In genomic region chr4:57927464-57928205, GRCm38 (mm10) we compare ENCODE assay signal across 8 mouse cellular contexts. TPM values are rescaled to one million over a fixed set of nuclear protein-coding genes. Genes with fewer than 3 reads are reported as not detected.
DNase-seq lines count a peak whose midpoint lies in the region; ATAC-seq lines count a peak whose summit lies in the region.

No protein-coding gene starts in this region.

- peak; percentile 80 for DNase-seq in embryo, embryonic 10 days (ENCODE audit: low spot score)
- DNase-seq in embryo, embryonic 9.5 days (ENCODE audit: extremely low spot score): no peak
- peak; percentile 36 for DNase-seq in 3134 (ENCODE audit: extremely low read depth, insufficient read length, low spot score)
- peak; percentile 13 for DNase-seq in c-Kit-negative CD71-positive TER-119-positive erythroid progenitor cells, embryonic 14.5 days (ENCODE audit: low read depth, low spot score)
- DNase-seq in mesoderm, embryonic 11.5 days (ENCODE audit: low read depth, low spot score): peak; percentile 63
- no peak for DNase-seq in adrenal gland, postnatal 25 days
- DNase-seq in ovary, postnatal 36 days (ENCODE audit: low spot score): no peak

- ATAC-seq in inflammation-experienced regulatory T-cells, adult 6 months: peak; percentile 89

RNA-seq across cellular contexts. Expression of gene D630039A03Rik, which starts 11.5 kb away (rescaled TPM):
- polyA plus RNA-seq in inflammation-experienced regulatory T-cells, adult 6 months (2017; shearing (Covaris generic)): 10 to 100 TPM in 2 of 3 experiments, 1 to 10 TPM in 1; 8.9 to 18.3 (median 18.2) TPM
- total RNA-seq in adrenal gland, postnatal 25 days (2021): 9.2 and 10.0 TPM in 2 replicates

RNA-seq across cellular contexts. Expression of gene Txn1, which starts 28.6 kb away (rescaled TPM):
- 100 to 1,000 TPM; 126 to 295 (median 141) TPM for polyA plus RNA-seq in inflammation-experienced regulatory T-cells, adult 6 months (2017; shearing (Covaris generic))
- 279 and 314 TPM in 2 replicates for total RNA-seq in adrenal gland, postnatal 25 days (2021)

Comparison
In these comparisons a context has a peak if more than half of its experiments do, and no peak if none do; other contexts are left out.
1. DNase-seq: peak in embryo, embryonic 10 days (single experiment), 3134 (single experiment), c-Kit-negative CD71-positive TER-119-positive erythroid progenitor cells, embryonic 14.5 days (single experiment) and mesoderm, embryonic 11.5 days (single experiment); none in embryo, embryonic 9.5 days (single experiment), adrenal gland, postnatal 25 days (single experiment) and ovary, postnatal 36 days (single experiment).